ENCODE assay signal across 13 mouse cellular contexts in the genomic region with DNA sequence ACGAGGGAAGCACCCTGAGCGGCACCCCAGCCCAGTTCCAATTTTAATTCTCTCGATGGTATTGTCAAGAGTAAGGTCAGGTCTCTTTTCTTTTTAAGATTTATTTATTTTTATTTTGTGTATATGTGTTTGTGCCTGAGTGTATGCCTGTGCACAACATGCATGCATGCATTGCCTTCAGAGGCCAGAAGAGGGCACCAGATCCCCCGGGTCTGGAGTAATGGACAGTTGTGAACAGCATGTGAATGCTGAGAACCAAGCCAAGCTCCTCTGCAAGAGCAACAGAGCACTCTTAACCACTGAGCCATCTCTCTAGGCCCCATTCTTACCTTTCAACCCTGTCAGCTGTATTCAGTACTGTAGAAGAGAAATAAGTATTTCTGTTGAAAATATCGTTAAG. TPM values are rescaled to one million over a fixed set of nuclear protein-coding genes. Genes with fewer than 3 reads are reported as not detected.
DNase-seq lines count a peak whose midpoint lies in the region; ATAC-seq and TF ChIP-seq lines count a peak whose summit lies in the region.
"Had no signal": no experiment of that assay in that cellular context is flagged by ENCODE, and none has a peak within 500 bp of the region (broad histone marks: within the 10 kb centered on the region; RNA-seq: fewer than 3 reads in every experiment).

No protein-coding gene starts in this region.

- no peak overlapping the region for H3K4me3 ChIP-seq in heart, adult 2 months
- no peak overlapping the region for H3K4me3 ChIP-seq in heart, embryonic 11.5 days (ENCODE audit: low read depth, low read length)
- H3K4me3 ChIP-seq in lung, postnatal 0 days (ENCODE audit: low read depth, low read length), result no peak overlapping the region
- H3K4me3 ChIP-seq: neural tube, embryonic 15.5 days had no signal

- no peak for ATAC-seq in heart, embryonic 11.5 days (replicated peaks; ENCODE audit: insufficient number of reproducible peaks, low FRiP score, low TSS enrichment)
- no peak for ATAC-seq in lung, postnatal 0 days

- H3K9ac ChIP-seq in heart, adult 2 months (ENCODE audit: low read depth, low read length), result no peak overlapping the region
- no peak overlapping the region for H3K9ac ChIP-seq in heart, embryonic 11.5 days (ENCODE audit: low read depth, low read length)
- H3K9ac ChIP-seq in lung, postnatal 0 days (replicated peaks; ENCODE audit: low read depth), result no peak overlapping the region
- H3K9ac ChIP-seq: neural tube, embryonic 15.5 days had no signal

- H3K27me3 ChIP-seq in heart, adult 2 months (ENCODE audit: control insufficient read depth, insufficient read depth, low read length), result no peaks in the 10 kb centered on the region
- no peaks in the 10 kb centered on the region for H3K27me3 ChIP-seq in heart, embryonic 11.5 days (ENCODE audit: control insufficient read depth, insufficient read depth, low read length)
- H3K27me3 ChIP-seq in lung, postnatal 0 days (replicated peaks; ENCODE audit: insufficient read depth, low read length), result no peaks in the 10 kb centered on the region
- H3K27me3 ChIP-seq: neural tube, embryonic 15.5 days had no signal

- no peaks in the 10 kb centered on the region for H3K79me2 ChIP-seq in heart, adult 2 months (replicated peaks; ENCODE audit: control insufficient read depth, insufficient read depth, low read length)

- no peak for TF ChIP-seq EP300 in heart, adult 2 months (IDR thresholded peaks at IDR 0.05; ENCODE audit: insufficient read depth, low read depth, low read length)
- no peak for TF ChIP-seq EP300 in lung, postnatal 0 days (IDR thresholded peaks at IDR 0.05)

- no peak for DNase-seq in heart, adult 2 months
- no peak for DNase-seq in lung, postnatal 0 days (ENCODE audit: low spot score)
- no peak for DNase-seq in lung, postnatal 4 days
- DNase-seq in NIH3T3 (ENCODE audit: low read depth), result peak; percentile 44
- DNase-seq in naive thymus-derived CD4-positive, alpha-beta T cell, adult 2 months (ENCODE audit: low read depth), result peak; percentile 59
- DNase-seq in c-Kit-positive CD71-positive TER-119-positive erythroid progenitor cells, embryonic 14.5 days (ENCODE audit: low spot score), result no peak
- no peak for DNase-seq in ovary, postnatal 36 days (ENCODE audit: low spot score)
- DNase-seq: gastrocnemius, postnatal 36 days; lung, adult 18-20 months; midbrain, embryonic 14.5 days; right cerebral cortex, postnatal 25 days had no signal

- H3K9me3 ChIP-seq in heart, embryonic 11.5 days (replicated peaks; ENCODE audit: control insufficient read depth, low read length), result no peaks in the 10 kb centered on the region
- H3K9me3 ChIP-seq in lung, postnatal 0 days (ENCODE audit: low read length), result no peaks in the 10 kb centered on the region
- H3K9me3 ChIP-seq: neural tube, embryonic 15.5 days had no signal

- intact Hi-C loops in heart, adult 2 months (cut with DNase I), result loop anchor here (2.0 to 10.0 kb wide), 4 partner anchors 107 to 580 kb away; a partner anchor contains a TSS

- WGBS in heart, adult 2 months, result 84% methylated on average over 5 of the region's 5 CpGs
- WGBS in heart, embryonic 11.5 days (ENCODE audit: insufficient replicate concordance), result 78% methylated on average over 5 of the region's 5 CpGs
- WGBS in lung, postnatal 0 days, result 89% methylated on average over 5 of the region's 5 CpGs

- TF ChIP-seq CTCF in heart, adult 2 months (IDR thresholded peaks at IDR 0.05), result peak; percentile 52
- TF ChIP-seq CTCF in lung, postnatal 0 days (IDR thresholded peaks at IDR 0.05), result peak; percentile 54

- no peak overlapping the region for H3K4me2 ChIP-seq in heart, embryonic 11.5 days
- H3K4me2 ChIP-seq in lung, postnatal 0 days (replicated peaks; ENCODE audit: low read depth, low read length), result no peak overlapping the region
- H3K4me2 ChIP-seq: neural tube, embryonic 15.5 days had no signal

- H3K36me3 ChIP-seq in heart, adult 2 months (ENCODE audit: control insufficient read depth, insufficient read depth, low read length), result no peaks in the 10 kb centered on the region
- H3K36me3 ChIP-seq in heart, embryonic 11.5 days (ENCODE audit: control insufficient read depth, insufficient read depth, low read length), result no peaks in the 10 kb centered on the region
- H3K36me3 ChIP-seq in lung, postnatal 0 days (ENCODE audit: insufficient read depth, low read length), result no peaks in the 10 kb centered on the region
- H3K36me3 ChIP-seq: neural tube, embryonic 15.5 days had no signal

- no peak overlapping the region for H3K27ac ChIP-seq in heart, adult 2 months
- no peak overlapping the region for H3K27ac ChIP-seq in heart, embryonic 11.5 days (ENCODE audit: low read depth, low read length)
- H3K27ac ChIP-seq in lung, postnatal 0 days (ENCODE audit: low read length), result no peak overlapping the region
- H3K27ac ChIP-seq: neural tube, embryonic 15.5 days had no signal

- no peak for TF ChIP-seq POLR2A in heart, adult 2 months (IDR thresholded peaks at IDR 0.05; ENCODE audit: insufficient read depth, low read depth, low read length)

- peaks cover 4% of the 10 kb centered on the region for H3K4me1 ChIP-seq in heart, adult 2 months (ENCODE audit: control insufficient read depth, insufficient read depth, low read length)
- peaks cover 7% of the 10 kb centered on the region for H3K4me1 ChIP-seq in heart, embryonic 11.5 days (ENCODE audit: control insufficient read depth, insufficient read depth, low read length)
- peaks cover 19% of the 10 kb centered on the region; the same call in 1 of the 2 replicates for H3K4me1 ChIP-seq in lung, postnatal 0 days (ENCODE audit: insufficient read depth, low read depth, low read length)

RNA-seq across cellular contexts. Expression of a gene that starts 42.4 kb away (rescaled TPM):
- 10 to 100 TPM; 23.5 to 24.7 TPM for total RNA-seq in heart, adult 2 months (2021)
- polyA plus RNA-seq in heart, adult 2 months (2012; rRNA removed), result 22.3 and 24.2 TPM in 2 replicates
- 49.1 and 51.6 TPM in 2 replicates for polyA plus RNA-seq in heart, embryonic 11.5 days (2014; fragmentation: Nextera tagmentation; extraction: Ambion mirVana)
- 104 and 108 TPM in 2 replicates for polyA plus RNA-seq in lung, postnatal 0 days (2015; fragmentation: Nextera tagmentation; extraction: Ambion mirVana)

Comparison
In these comparisons a context has a peak if more than half of its experiments do, and no peak if none do; other contexts are left out.
1. DNase-seq: peak in NIH3T3 (single experiment) and naive thymus-derived CD4-positive, alpha-beta T cell, adult 2 months (single experiment); none in heart, adult 2 months (0 of 2), lung, postnatal 0 days (single experiment), lung, postnatal 4 days (0 of 2), c-Kit-positive CD71-positive TER-119-positive erythroid progenitor cells, embryonic 14.5 days (single experiment) and ovary, postnatal 36 days (single experiment).